Comparison of ENCODE assay signal across 17 mouse cellular contexts in genomic region chr6:115464661-115465060, GRCm38 (mm10).
DNase-seq lines count a peak whose midpoint lies in the region; ATAC-seq and TF ChIP-seq lines count a peak whose summit lies in the region.
"Had no signal": no experiment of that assay in that cellular context is flagged by ENCODE, and none has a peak within 500 bp of the region (broad histone marks: within the 10 kb centered on the region; RNA-seq: fewer than 3 reads in every experiment).

No protein-coding gene starts in this region.

- H3K27ac ChIP-seq in MEL (ENCODE audit: control insufficient read depth, low read depth, low read length), result no peak overlapping the region
- peak overlapping the region; percentile 21; the same call in 1 of the 2 replicates for H3K27ac ChIP-seq in intestine, postnatal 0 days (ENCODE audit: low read depth, low read length)
- no peak overlapping the region for H3K27ac ChIP-seq in forebrain, embryonic 11.5 days (ENCODE audit: low read depth, low read length)
- no peak overlapping the region for H3K27ac ChIP-seq in heart, embryonic 11.5 days (ENCODE audit: low read depth, low read length)
- H3K27ac ChIP-seq: forebrain, embryonic 13.5 days; kidney, postnatal 0 days; liver, embryonic 12.5 days had no signal

- H3K36me3 ChIP-seq in MEL (ENCODE audit: control insufficient read depth in 1 of 2, insufficient read depth in 2 of 2, low read length in 2 of 2), result peaks cover 0 to 13% of the 10 kb centered on the region in 2 experiments; a peak in 2 of 4 replicates
- no peaks in the 10 kb centered on the region for H3K36me3 ChIP-seq in intestine, postnatal 0 days (ENCODE audit: control insufficient read depth, insufficient read depth)
- H3K36me3 ChIP-seq in myocyte (ENCODE audit: control insufficient read depth, insufficient read depth), result no peaks in the 10 kb centered on the region
- H3K36me3 ChIP-seq in forebrain, embryonic 11.5 days (ENCODE audit: control insufficient read depth, insufficient read depth, low read length), result no peaks in the 10 kb centered on the region
- H3K36me3 ChIP-seq in heart, embryonic 11.5 days (ENCODE audit: control insufficient read depth, insufficient read depth, low read length), result no peaks in the 10 kb centered on the region
- H3K36me3 ChIP-seq: liver, embryonic 12.5 days had no signal

- WGBS in intestine, postnatal 0 days, result 40% methylated on average over 3 of the region's 3 CpGs
- 32% methylated on average over 3 of the region's 3 CpGs for WGBS in forebrain, embryonic 11.5 days
- WGBS in heart, embryonic 11.5 days (ENCODE audit: insufficient replicate concordance), result 42% methylated on average over 3 of the region's 3 CpGs

- H3K9me3 ChIP-seq in MEL (replicated peaks; ENCODE audit: insufficient read depth, low read length), result no peaks in the 10 kb centered on the region
- H3K9me3 ChIP-seq in intestine, postnatal 0 days (ENCODE audit: control insufficient read depth), result no peaks in the 10 kb centered on the region
- no peaks in the 10 kb centered on the region for H3K9me3 ChIP-seq in forebrain, embryonic 11.5 days (ENCODE audit: control insufficient read depth, low read length)
- H3K9me3 ChIP-seq in heart, embryonic 11.5 days (replicated peaks; ENCODE audit: control insufficient read depth, low read length), result no peaks in the 10 kb centered on the region
- H3K9me3 ChIP-seq: forebrain, embryonic 13.5 days; liver, embryonic 12.5 days; megakaryocyte, embryonic 14.5 days had no signal

- no peaks in the 10 kb centered on the region for H3K79me2 ChIP-seq in MEL (ENCODE audit: control insufficient read depth, insufficient read depth, low read length, poor library complexity)
- no peaks in the 10 kb centered on the region for H3K79me2 ChIP-seq in myocyte (ENCODE audit: control insufficient read depth, insufficient read depth)

- H3K4me3 ChIP-seq in MEL (ENCODE audit: control insufficient read depth in 1 of 2, insufficient read depth in 1 of 2, low read depth in 2 of 2, low read length in 2 of 2) (no peak overlapping the region), myocyte (no peak overlapping the region)
- H3K4me3 ChIP-seq in intestine, postnatal 0 days (ENCODE audit: low read depth, low read length), result no peak overlapping the region
- no peak overlapping the region for H3K4me3 ChIP-seq in forebrain, embryonic 11.5 days (ENCODE audit: low read depth, low read length)
- H3K4me3 ChIP-seq in heart, embryonic 11.5 days (ENCODE audit: low read depth, low read length), result no peak overlapping the region
- H3K4me3 ChIP-seq: forebrain, embryonic 13.5 days; liver, embryonic 12.5 days; megakaryocyte, embryonic 14.5 days had no signal

- no peak for TF ChIP-seq RAD21 in MEL (IDR thresholded peaks at IDR 0.05; ENCODE audit: low read depth, low read length)

- ATAC-seq in intestine, postnatal 0 days, result no peak
- ATAC-seq in forebrain, embryonic 11.5 days (replicated peaks; ENCODE audit: low FRiP score), result no peak
- no peak for ATAC-seq in heart, embryonic 11.5 days (replicated peaks; ENCODE audit: insufficient number of reproducible peaks, low FRiP score, low TSS enrichment)
- ATAC-seq: activated CD4-positive, CD25-positive, alpha-beta regulatory T cell, adult 4 months; forebrain, embryonic 13.5 days; liver, embryonic 12.5 days; Patski had no signal

- TF ChIP-seq CTCF in MEL (IDR thresholded peaks at IDR 0.05 in 2 of 3, conservative IDR thresholded peaks at IDR 0.05 in 1 of 3; ENCODE audit: control insufficient read depth in 1 of 3, insufficient read depth in 1 of 3, low read depth in 2 of 3, low read length in 3 of 3, poor library complexity in 1 of 3, severe bottlenecking in 1 of 3), result no peak
- no peak for TF ChIP-seq CTCF in intestine, postnatal 0 days (IDR thresholded peaks at IDR 0.05; ENCODE audit: low read depth)

- H3ac ChIP-seq in myocyte (ENCODE audit: control insufficient read depth, insufficient read length), result no peak overlapping the region

- TF ChIP-seq POLR2A in MEL (IDR thresholded peaks at IDR 0.05; ENCODE audit: control insufficient read depth in 1 of 2, insufficient read depth in 1 of 2, low read depth in 1 of 2, low read length in 2 of 2, poor library complexity in 1 of 2) (no peak), myocyte (IDR thresholded peaks at IDR 0.05; ENCODE audit: insufficient read length, low read depth) (no peak)

- H3K4me1 ChIP-seq in MEL (ENCODE audit: control insufficient read depth in 1 of 2, insufficient read depth in 2 of 2, low read length in 2 of 2), result peaks cover 2 to 11% of the 10 kb centered on the region in 2 experiments; a peak in 3 of 4 replicates
- H3K4me1 ChIP-seq in intestine, postnatal 0 days (replicated peaks; ENCODE audit: control insufficient read depth, insufficient read depth, low read length), result peaks cover 7% of the 10 kb centered on the region; the same call in 1 of the 2 replicates
- no peaks in the 10 kb centered on the region; the same call in 1 of the 2 replicates for H3K4me1 ChIP-seq in forebrain, embryonic 11.5 days (replicated peaks; ENCODE audit: control insufficient read depth, insufficient read depth, low read length)
- no peaks in the 10 kb centered on the region for H3K4me1 ChIP-seq in heart, embryonic 11.5 days (ENCODE audit: control insufficient read depth, insufficient read depth, low read length)

- H3K4me2 ChIP-seq in intestine, postnatal 0 days (replicated peaks; ENCODE audit: low read depth), result no peak overlapping the region
- H3K4me2 ChIP-seq in myocyte (ENCODE audit: low read depth), result peak overlapping the region; percentile 32
- no peak overlapping the region for H3K4me2 ChIP-seq in forebrain, embryonic 11.5 days (ENCODE audit: low read depth, low read length, severe bottlenecking)
- H3K4me2 ChIP-seq in heart, embryonic 11.5 days, result no peak overlapping the region
- H3K4me2 ChIP-seq: forebrain, embryonic 13.5 days; liver, embryonic 12.5 days had no signal

- peak; percentile 36 to 67 for DNase-seq in lung, adult 18-20 months
- no peak for DNase-seq in lung, postnatal 14 days
- DNase-seq in MEL (ENCODE audit: low read depth, low spot score), result peak; percentile 42
- no peak for DNase-seq in cerebellum, postnatal 25 days
- no peak for DNase-seq in forebrain, embryonic 11.5 days (ENCODE audit: low spot score)
- DNase-seq: cerebellum, adult 9-10 months; left cerebral cortex, postnatal 4 days; thymus, postnatal 36 days had no signal

- peak in 1 of 2 experiments; percentile 19; a peak in 1 of 4 replicates for TF ChIP-seq EP300 in MEL (IDR thresholded peaks at IDR 0.05; ENCODE audit: low read depth in 1 of 2, low read length in 2 of 2)

- H3K27me3 ChIP-seq in MEL (ENCODE audit: control insufficient read depth in 1 of 2, insufficient read depth in 2 of 2, low read length in 2 of 2) (no peaks in the 10 kb centered on the region), myocyte (ENCODE audit: control insufficient read depth, insufficient read depth, insufficient read length) (no peaks in the 10 kb centered on the region)
- H3K27me3 ChIP-seq in intestine, postnatal 0 days (replicated peaks; ENCODE audit: control insufficient read depth, insufficient read depth, low read length), result no peaks in the 10 kb centered on the region
- H3K27me3 ChIP-seq in forebrain, embryonic 11.5 days (ENCODE audit: control insufficient read depth, insufficient read depth, low read length), result no peaks in the 10 kb centered on the region
- no peaks in the 10 kb centered on the region for H3K27me3 ChIP-seq in heart, embryonic 11.5 days (ENCODE audit: control insufficient read depth, insufficient read depth, low read length)
- H3K27me3 ChIP-seq: forebrain, embryonic 13.5 days; liver, embryonic 12.5 days; megakaryocyte, embryonic 14.5 days; Patski had no signal

- no peak overlapping the region for H3K9ac ChIP-seq in MEL (ENCODE audit: control insufficient read depth, low read depth, low read length, poor library complexity, severe bottlenecking)
- no peak overlapping the region for H3K9ac ChIP-seq in intestine, postnatal 0 days (ENCODE audit: low read depth, low read length)
- H3K9ac ChIP-seq in forebrain, embryonic 11.5 days (ENCODE audit: low read length), result no peak overlapping the region
- no peak overlapping the region for H3K9ac ChIP-seq in heart, embryonic 11.5 days (ENCODE audit: low read depth, low read length)
- H3K9ac ChIP-seq: forebrain, embryonic 13.5 days; liver, embryonic 12.5 days had no signal

TF ChIP-seq in MEL, 35 proteins besides CTCF, POLR2A, EP300 and RAD21:
- TF ChIP-seq TBP (IDR thresholded peaks at IDR 0.05; ENCODE audit: low read depth, low read length), result no peak
- TF ChIP-seq GABPA (IDR thresholded peaks at IDR 0.05; ENCODE audit: low read depth, low read length), result no peak
- TF ChIP-seq GATA1 (IDR thresholded peaks at IDR 0.05; ENCODE audit: low read depth, low read length), result no peak
- TF ChIP-seq SMC3 (IDR thresholded peaks at IDR 0.05; ENCODE audit: low read depth, low read length), result no peak
- no peak for TF ChIP-seq MYB (IDR thresholded peaks at IDR 0.05; ENCODE audit: low read depth, low read length)
- no peak for TF ChIP-seq USF1 (IDR thresholded peaks at IDR 0.05; ENCODE audit: low read depth, low read length)
- TF ChIP-seq KAT2A (conservative IDR thresholded peaks at IDR 0.05; ENCODE audit: low read depth, low read length), result no peak
- no peak for TF ChIP-seq NELFE (IDR thresholded peaks at IDR 0.05; ENCODE audit: low read depth, low read length)

TF ChIP-seq in myocyte, 11 proteins besides CTCF, POLR2A, EP300 and RAD21:
- TF ChIP-seq MYOD1 (IDR thresholded peaks at IDR 0.05; ENCODE audit: control insufficient read depth in 1 of 3, insufficient read length in 2 of 3, low read depth in 2 of 3) (peak in 1 of 3 experiments; percentile 33), CEBPB (IDR thresholded peaks at IDR 0.05; ENCODE audit: insufficient read depth, poor library complexity, severe bottlenecking) (no peak; the same call in 1 of the 2 replicates)
TF ChIP-seq in myocyte: peak in this region for 1.

Comparison
In these comparisons a context has a peak if more than half of its experiments do, and no peak if none do; other contexts are left out.
1. DNase-seq: peak in lung, adult 18-20 months (2 of 2) and MEL (single experiment); none in lung, postnatal 14 days (single experiment), cerebellum, postnatal 25 days (0 of 2) and forebrain, embryonic 11.5 days (single experiment).